Mouse (Mus musculus): ENCODE results near the gene Tsc2. TPM values are rescaled to one million over a fixed set of nuclear protein-coding genes. Genes with fewer than 3 reads are reported as not detected.

Gene Tsc2
- polyA plus RNA-seq, 1 experiment, result 49.5 TPM

GRCm38 (mm10) chr17:24654969-24655368, 22.5 kb upstream of the Tsc2 start:
- H3K4me3 ChIP-seq, result no peak overlapping the region
- peaks cover 7% of the 10 kb centered on the region for H3K27me3 ChIP-seq (ENCODE audit: control insufficient read depth, insufficient read depth, insufficient read length)
- H3K79me2 ChIP-seq (ENCODE audit: control insufficient read depth, insufficient read depth), result no peaks in the 10 kb centered on the region
- no peak for TF ChIP-seq MYOD1 (IDR thresholded peaks at IDR 0.05; ENCODE audit: control insufficient read depth in 1 of 3, insufficient read length in 2 of 3, low read depth in 2 of 3)
- no peak for TF ChIP-seq POLR2A (IDR thresholded peaks at IDR 0.05; ENCODE audit: insufficient read length, low read depth)
- no peak for TF ChIP-seq E2F4 (IDR thresholded peaks at IDR 0.05; ENCODE audit: insufficient read depth)
- no peak for TF ChIP-seq SRF (IDR thresholded peaks at IDR 0.05; ENCODE audit: control insufficient read depth, insufficient read length, low read depth)
- no peak for TF ChIP-seq MAX (IDR thresholded peaks at IDR 0.05; ENCODE audit: low read depth)
- no peak for TF ChIP-seq USF1 (IDR thresholded peaks at IDR 0.05; ENCODE audit: low read depth)
- TF ChIP-seq CEBPB (IDR thresholded peaks at IDR 0.05; ENCODE audit: insufficient read depth, poor library complexity, severe bottlenecking), result no peak
- no peak for TF ChIP-seq TCF12 (IDR thresholded peaks at IDR 0.05; ENCODE audit: insufficient read depth, poor library complexity, severe bottlenecking)
- TF ChIP-seq TCF3 (IDR thresholded peaks at IDR 0.05; ENCODE audit: insufficient read length, low read depth), result no peak
- TF ChIP-seq MYOG (IDR thresholded peaks at IDR 0.05; ENCODE audit: control insufficient read depth in 1 of 3, insufficient read depth in 1 of 3, insufficient read length in 2 of 3, low read depth in 2 of 3), result no peak
- TF ChIP-seq POLR2AphosphoS2 (IDR thresholded peaks at IDR 0.05; ENCODE audit: insufficient read length, low read depth), result no peak
- TF ChIP-seq REST (IDR thresholded peaks at IDR 0.05; ENCODE audit: insufficient read depth, insufficient read length), result no peak
- H3K4me2 ChIP-seq (ENCODE audit: low read depth), result no peak overlapping the region
- no peak overlapping the region for H3ac ChIP-seq (ENCODE audit: control insufficient read depth, insufficient read length)
- H3K36me3 ChIP-seq (ENCODE audit: control insufficient read depth, insufficient read depth), result no peaks in the 10 kb centered on the region

GRCm38 (mm10) chr17:24653967-24654710, 21.7 kb upstream of the Tsc2 start:
- no peak for TF ChIP-seq POLR2A (IDR thresholded peaks at IDR 0.05; ENCODE audit: insufficient read length, low read depth)
- TF ChIP-seq TCF12 (IDR thresholded peaks at IDR 0.05; ENCODE audit: insufficient read depth, poor library complexity, severe bottlenecking), result no peak
- TF ChIP-seq MYOD1 (IDR thresholded peaks at IDR 0.05; ENCODE audit: control insufficient read depth in 1 of 3, insufficient read length in 2 of 3, low read depth in 2 of 3), result no peak
- no peak for TF ChIP-seq E2F4 (IDR thresholded peaks at IDR 0.05; ENCODE audit: insufficient read depth)
- no peak for TF ChIP-seq TCF3 (IDR thresholded peaks at IDR 0.05; ENCODE audit: insufficient read length, low read depth)
- TF ChIP-seq MAX (IDR thresholded peaks at IDR 0.05; ENCODE audit: low read depth), result no peak
- TF ChIP-seq SRF (IDR thresholded peaks at IDR 0.05; ENCODE audit: control insufficient read depth, insufficient read length, low read depth), result no peak
- TF ChIP-seq MYOG (IDR thresholded peaks at IDR 0.05; ENCODE audit: control insufficient read depth in 1 of 3, insufficient read depth in 1 of 3, insufficient read length in 2 of 3, low read depth in 2 of 3), result no peak
- no peak for TF ChIP-seq USF1 (IDR thresholded peaks at IDR 0.05; ENCODE audit: low read depth)
- no peak for TF ChIP-seq CEBPB (IDR thresholded peaks at IDR 0.05; ENCODE audit: insufficient read depth, poor library complexity, severe bottlenecking)
- H3K36me3 ChIP-seq (ENCODE audit: control insufficient read depth, insufficient read depth), result no peaks in the 10 kb centered on the region
- H3K27me3 ChIP-seq (ENCODE audit: control insufficient read depth, insufficient read depth, insufficient read length), result peaks cover 7% of the 10 kb centered on the region
- no peak overlapping the region for H3ac ChIP-seq (ENCODE audit: control insufficient read depth, insufficient read length)
- H3K4me3 ChIP-seq, result no peak overlapping the region
- H3K79me2 ChIP-seq (ENCODE audit: control insufficient read depth, insufficient read depth), result no peaks in the 10 kb centered on the region
- H3K4me2 ChIP-seq (ENCODE audit: low read depth), result peak overlapping the region; percentile 50

GRCm38 (mm10) chr17:24651835-24652234, 19.4 kb upstream of the Tsc2 start:
- TF ChIP-seq TCF3 (IDR thresholded peaks at IDR 0.05; ENCODE audit: insufficient read length, low read depth) (no peak), CEBPB (IDR thresholded peaks at IDR 0.05; ENCODE audit: insufficient read depth, poor library complexity, severe bottlenecking) (no peak), USF1 (IDR thresholded peaks at IDR 0.05; ENCODE audit: low read depth) (no peak), MYOD1 (IDR thresholded peaks at IDR 0.05; ENCODE audit: control insufficient read depth in 1 of 3, insufficient read length in 2 of 3, low read depth in 2 of 3) (no peak), POLR2A (IDR thresholded peaks at IDR 0.05; ENCODE audit: insufficient read length, low read depth) (no peak), MAX (IDR thresholded peaks at IDR 0.05; ENCODE audit: low read depth) (no peak), REST (IDR thresholded peaks at IDR 0.05; ENCODE audit: insufficient read depth, insufficient read length) (no peak), SRF (IDR thresholded peaks at IDR 0.05; ENCODE audit: control insufficient read depth, insufficient read length, low read depth) (no peak), E2F4 (IDR thresholded peaks at IDR 0.05; ENCODE audit: insufficient read depth) (no peak), TCF12 (IDR thresholded peaks at IDR 0.05; ENCODE audit: insufficient read depth, poor library complexity, severe bottlenecking) (no peak), POLR2AphosphoS2 (IDR thresholded peaks at IDR 0.05; ENCODE audit: insufficient read length, low read depth) (no peak), MYOG (IDR thresholded peaks at IDR 0.05; ENCODE audit: control insufficient read depth in 1 of 3, insufficient read depth in 1 of 3, insufficient read length in 2 of 3, low read depth in 2 of 3) (no peak)
- peaks cover 3% of the 10 kb centered on the region for H3K27me3 ChIP-seq (ENCODE audit: control insufficient read depth, insufficient read depth, insufficient read length)
- no peak overlapping the region for H3ac ChIP-seq (ENCODE audit: control insufficient read depth, insufficient read length)
- no peak overlapping the region for H3K4me3 ChIP-seq
- no peaks in the 10 kb centered on the region for H3K36me3 ChIP-seq (ENCODE audit: control insufficient read depth, insufficient read depth)
- no peak overlapping the region for H3K4me2 ChIP-seq (ENCODE audit: low read depth)
- no peaks in the 10 kb centered on the region for H3K79me2 ChIP-seq (ENCODE audit: control insufficient read depth, insufficient read depth)

GRCm38 (mm10) chr17:24650766-24651165, 18.3 kb upstream of the Tsc2 start:
- Histone ChIP-seq H3K4me2 (ENCODE audit: low read depth) (no peak overlapping the region), H3K36me3 (ENCODE audit: control insufficient read depth, insufficient read depth) (no peaks in the 10 kb centered on the region), H3K4me3 (no peak overlapping the region)

More at GRCm38 (mm10) chr17:24650766-24651165, 18.3 kb upstream of the Tsc2 start:
- no peak overlapping the region for H3ac ChIP-seq (ENCODE audit: control insufficient read depth, insufficient read length)
- no peaks in the 10 kb centered on the region for H3K79me2 ChIP-seq (ENCODE audit: control insufficient read depth, insufficient read depth)
- no peaks in the 10 kb centered on the region for H3K27me3 ChIP-seq (ENCODE audit: control insufficient read depth, insufficient read depth, insufficient read length)
- no peak for TF ChIP-seq MYOD1 (IDR thresholded peaks at IDR 0.05; ENCODE audit: control insufficient read depth in 1 of 3, insufficient read length in 2 of 3, low read depth in 2 of 3)
- TF ChIP-seq POLR2AphosphoS2 (IDR thresholded peaks at IDR 0.05; ENCODE audit: insufficient read length, low read depth), result no peak
- no peak for TF ChIP-seq MYOG (IDR thresholded peaks at IDR 0.05; ENCODE audit: control insufficient read depth in 1 of 3, insufficient read depth in 1 of 3, insufficient read length in 2 of 3, low read depth in 2 of 3)
- no peak for TF ChIP-seq MAX (IDR thresholded peaks at IDR 0.05; ENCODE audit: low read depth)
